Mouse (Mus musculus) testis, adult 2 months (tissue): ENCODE results near the gene Xk.

Source experiments
- CTCF ChIP-seq: fragments of 200-500 bp; IDR thresholded peaks from 2 replicates; pipeline ENCODE4 v1.5.1; 2012; ENCODE audit warnings: low read depth, mild to moderate bottlenecking, inconsistent platforms, low read length, moderate library complexity; ENCODE audit not compliant: control insufficient read depth, insufficient read depth, insufficient replicate concordance
- POLR2A ChIP-seq: fragments of 200-500 bp; IDR thresholded peaks from 2 replicates; pipeline ENCODE4 v1.6.1; 2012; ENCODE audit warnings: low read depth, mild to moderate bottlenecking, inconsistent platforms, low read length, moderate library complexity; ENCODE audit not compliant: control insufficient read depth

DNA sequence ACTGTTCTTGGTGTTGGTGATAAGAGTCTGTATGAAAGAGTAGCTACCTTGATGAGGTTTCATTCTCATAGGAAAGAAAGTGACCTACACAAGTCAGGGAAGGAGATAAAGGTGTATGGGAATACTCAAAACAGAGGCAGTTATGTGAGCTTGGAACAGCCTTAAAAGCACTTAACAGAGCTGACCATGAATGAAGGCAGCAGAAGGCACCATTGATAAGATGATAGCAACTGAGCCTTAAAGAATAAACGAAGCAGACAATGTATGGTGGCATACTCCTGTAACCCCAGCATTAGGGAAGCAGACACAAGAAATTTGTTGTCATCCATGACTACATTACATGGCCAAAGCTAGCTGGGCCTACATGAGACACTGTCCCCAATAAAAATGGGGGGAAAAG is 30.9 kb downstream of the Xk start:
- no peak for TF ChIP-seq CTCF
- no peak for TF ChIP-seq POLR2A
